Mouse (Mus musculus) bone marrow, adult 2 months (tissue): ENCODE data around the gene Itpk1.

Experiments
- CTCF ChIP-seq: fragments of 200-500 bp; IDR thresholded peaks from 2 replicates; pipeline ENCODE4 v1.5.1; 2011; ENCODE audit warnings: low read length, control low read depth; ENCODE audit not compliant: control insufficient read depth, insufficient read depth
- POLR2A ChIP-seq: fragments of 200-500 bp; IDR thresholded peaks from 2 replicates; pipeline ENCODE4 v1.6.1; 2011; ENCODE audit warnings: low read depth, mild to moderate bottlenecking, control low read depth, low read length, borderline replicate concordance; ENCODE audit not compliant: control insufficient read depth

GRCm38 (mm10) chr12:102678820-102679219 lies 25.9 kb downstream of the Itpk1 start:
- no peak for TF ChIP-seq POLR2A
- no peak for TF ChIP-seq CTCF
